Mouse (Mus musculus): ENCODE measurements around the gene Cxcr1. TPM values are rescaled to one million over a fixed set of nuclear protein-coding genes. Genes with fewer than 3 reads are reported as not detected.

The Cxcr1 gene
- polyA plus RNA-seq, 1 experiment from 2014 or later, result not detected

- Histone ChIP-seq H3K36me3 (no peaks in the 10 kb centered on the region), H3K4me3 (no peak overlapping the region), H3K9ac (no peak overlapping the region), H3K9me3 (replicated peaks) (0 out of 2 replicates have a peak, but pooled peaks cover 2% of the 10 kb centered on the region), H3K27me3 (replicated peaks) (no peaks in the 10 kb centered on the region), H3K27ac (ENCODE audit: poor library complexity, severe bottlenecking) (no peak overlapping the region), H3K4me2 (no peak overlapping the region), H3K4me1 (replicated peaks) (peaks cover 7% of the 10 kb centered on the region; the same call in 1 of the 2 replicates)
- 47% methylated on average over 7 of the region's 7 CpGs for WGBS
- no peak for ATAC-seq (ENCODE audit: insufficient number of reproducible peaks, low FRiP score)
These were observed 32.9 kb upstream of the Cxcr1 start for GRCm38 (mm10) chr1:74227317-74227716.

GRCm38 (mm10) chr1:74219922-74220321, 25.5 kb upstream of the Cxcr1 start:
- Histone ChIP-seq H3K4me1 (replicated peaks) (peaks cover 7% of the 10 kb centered on the region), H3K4me2 (no peak overlapping the region), H3K27me3 (replicated peaks) (no peaks in the 10 kb centered on the region), H3K4me3 (no peak overlapping the region), H3K27ac (ENCODE audit: poor library complexity, severe bottlenecking) (no peak overlapping the region), H3K9ac (no peak overlapping the region), H3K9me3 (replicated peaks) (0 out of 2 replicates have a peak, but pooled peaks cover 2% of the 10 kb centered on the region), H3K36me3 (no peaks in the 10 kb centered on the region)
- 85% methylated on average over 7 of the region's 7 CpGs for WGBS
- ATAC-seq (ENCODE audit: insufficient number of reproducible peaks, low FRiP score), result no peak

- 85% methylated on average over 8 of the region's 8 CpGs for whole genome bisulfite sequencing
- no peak overlapping the region for H3K27ac ChIP-seq (ENCODE audit: poor library complexity, severe bottlenecking)
- no peak overlapping the region for H3K4me3 ChIP-seq
- ATAC-seq (ENCODE audit: insufficient number of reproducible peaks, low FRiP score), result no peak
- H3K36me3 ChIP-seq, result no peaks in the 10 kb centered on the region
- no peaks in the 10 kb centered on the region for H3K4me1 ChIP-seq (replicated peaks)
- H3K9ac ChIP-seq, result no peak overlapping the region
- H3K4me2 ChIP-seq, result no peak overlapping the region
- no peaks in the 10 kb centered on the region for H3K27me3 ChIP-seq (replicated peaks)
- H3K9me3 ChIP-seq (replicated peaks), result no peaks in the 10 kb centered on the region
These were observed 14.5 kb upstream of the Cxcr1 start for GRCm38 (mm10) chr1:74208941-74209340.

- Histone ChIP-seq H3K4me2 (no peak overlapping the region), H3K9me3 (replicated peaks) (no peaks in the 10 kb centered on the region), H3K27ac (ENCODE audit: poor library complexity, severe bottlenecking) (no peak overlapping the region), H3K36me3 (no peaks in the 10 kb centered on the region), H3K27me3 (replicated peaks) (no peaks in the 10 kb centered on the region), H3K4me3 (no peak overlapping the region), H3K4me1 (replicated peaks) (no peaks in the 10 kb centered on the region), H3K9ac (no peak overlapping the region)
- no peak for ATAC-seq (ENCODE audit: insufficient number of reproducible peaks, low FRiP score)
- WGBS, result 67% methylated on average over 9 of the region's 9 CpGs
These were observed 13.5 kb upstream of the Cxcr1 start for GRCm38 (mm10) chr1:74207906-74208305.

GRCm38 (mm10) chr1:74206642-74207041, 12.2 kb upstream of the Cxcr1 start:
- Histone ChIP-seq H3K4me2 (no peak overlapping the region), H3K27ac (ENCODE audit: poor library complexity, severe bottlenecking) (no peak overlapping the region), H3K4me1 (replicated peaks) (no peaks in the 10 kb centered on the region), H3K4me3 (no peak overlapping the region), H3K9me3 (replicated peaks) (no peaks in the 10 kb centered on the region), H3K9ac (no peak overlapping the region), H3K36me3 (no peaks in the 10 kb centered on the region), H3K27me3 (replicated peaks) (no peaks in the 10 kb centered on the region)
- no peak for ATAC-seq (ENCODE audit: insufficient number of reproducible peaks, low FRiP score)
- 67% methylated on average over 8 of the region's 8 CpGs for WGBS

GRCm38 (mm10) chr1:74205881-74206280, 11.4 kb upstream of the Cxcr1 start:
- no peak overlapping the region for H3K4me3 ChIP-seq
- no peak for ATAC-seq (ENCODE audit: insufficient number of reproducible peaks, low FRiP score)
- no peak overlapping the region for H3K27ac ChIP-seq (ENCODE audit: poor library complexity, severe bottlenecking)
- H3K36me3 ChIP-seq, result no peaks in the 10 kb centered on the region
- 51% methylated on average over 7 of the region's 7 CpGs for WGBS
- no peak overlapping the region for H3K4me2 ChIP-seq
- H3K27me3 ChIP-seq (replicated peaks), result no peaks in the 10 kb centered on the region
- H3K9ac ChIP-seq, result no peak overlapping the region
- no peaks in the 10 kb centered on the region for H3K9me3 ChIP-seq (replicated peaks)
- H3K4me1 ChIP-seq (replicated peaks), result no peaks in the 10 kb centered on the region

- Histone ChIP-seq H3K27me3 (replicated peaks) (no peaks in the 10 kb centered on the region), H3K4me3 (no peak overlapping the region), H3K9ac (no peak overlapping the region), H3K4me2 (no peak overlapping the region), H3K9me3 (replicated peaks) (no peaks in the 10 kb centered on the region), H3K27ac (ENCODE audit: poor library complexity, severe bottlenecking) (no peak overlapping the region), H3K36me3 (no peaks in the 10 kb centered on the region), H3K4me1 (replicated peaks) (0 out of 2 replicates have a peak, but pooled peaks cover 7% of the 10 kb centered on the region)
- WGBS, result 64% methylated on average over 5 of the region's 5 CpGs
- no peak for ATAC-seq (ENCODE audit: insufficient number of reproducible peaks, low FRiP score)
These were observed 9.0 kb upstream of the Cxcr1 start for GRCm38 (mm10) chr1:74203457-74203856.

- 0 out of 2 replicates have a peak, but pooled peaks cover 7% of the 10 kb centered on the region for H3K4me1 ChIP-seq (replicated peaks)
- no peak for ATAC-seq (ENCODE audit: insufficient number of reproducible peaks, low FRiP score)
- WGBS, result 72% methylated on average over 7 of the region's 7 CpGs
- no peak overlapping the region for H3K4me2 ChIP-seq
- no peak overlapping the region for H3K4me3 ChIP-seq
- no peak overlapping the region for H3K27ac ChIP-seq (ENCODE audit: poor library complexity, severe bottlenecking)
- no peaks in the 10 kb centered on the region for H3K36me3 ChIP-seq
- H3K9ac ChIP-seq, result no peak overlapping the region
- H3K9me3 ChIP-seq (replicated peaks), result no peaks in the 10 kb centered on the region
- no peaks in the 10 kb centered on the region for H3K27me3 ChIP-seq (replicated peaks)
These were observed 6.8 kb upstream of the Cxcr1 start for GRCm38 (mm10) chr1:74201048-74201844.

GRCm38 (mm10) chr1:74199046-74199445, 4.6 kb upstream of the Cxcr1 start:
- Histone ChIP-seq H3K27me3 (replicated peaks) (no peaks in the 10 kb centered on the region), H3K9me3 (replicated peaks) (no peaks in the 10 kb centered on the region), H3K27ac (ENCODE audit: poor library complexity, severe bottlenecking) (no peak overlapping the region), H3K4me1 (replicated peaks) (0 out of 2 replicates have a peak, but pooled peaks cover 7% of the 10 kb centered on the region), H3K4me2 (no peak overlapping the region), H3K36me3 (no peaks in the 10 kb centered on the region), H3K4me3 (no peak overlapping the region), H3K9ac (no peak overlapping the region)
- no peak for ATAC-seq (ENCODE audit: insufficient number of reproducible peaks, low FRiP score)
- WGBS, result 64% methylated on average over 8 of the region's 8 CpGs

GRCm38 (mm10) chr1:74197726-74198470, 3.5 kb upstream of the Cxcr1 start:
- H3K4me3 ChIP-seq, result no peak overlapping the region
- no peak overlapping the region for H3K27ac ChIP-seq (ENCODE audit: poor library complexity, severe bottlenecking)
- no peaks in the 10 kb centered on the region for H3K36me3 ChIP-seq
- ATAC-seq (ENCODE audit: insufficient number of reproducible peaks, low FRiP score), result no peak
- 0 out of 2 replicates have a peak, but pooled peaks cover 7% of the 10 kb centered on the region for H3K4me1 ChIP-seq (replicated peaks)
- 81% methylated on average over 12 of the region's 12 CpGs for WGBS
- no peaks in the 10 kb centered on the region for H3K9me3 ChIP-seq (replicated peaks)
- H3K9ac ChIP-seq, result no peak overlapping the region
- H3K4me2 ChIP-seq, result no peak overlapping the region
- no peaks in the 10 kb centered on the region for H3K27me3 ChIP-seq (replicated peaks)

GRCm38 (mm10) chr1:74196621-74197419, 2.4 kb upstream of the Cxcr1 start:
- H3K9ac ChIP-seq, result no peak overlapping the region

More at GRCm38 (mm10) chr1:74196621-74197419, 2.4 kb upstream of the Cxcr1 start:
- ATAC-seq (ENCODE audit: insufficient number of reproducible peaks, low FRiP score), result no peak
- 75% methylated on average over 17 of the region's 17 CpGs for WGBS
- Histone ChIP-seq H3K27me3 (replicated peaks) (no peaks in the 10 kb centered on the region), H3K4me2 (no peak overlapping the region), H3K9me3 (replicated peaks) (no peaks in the 10 kb centered on the region), H3K4me3 (no peak overlapping the region), H3K27ac (ENCODE audit: poor library complexity, severe bottlenecking) (no peak overlapping the region), H3K36me3 (no peaks in the 10 kb centered on the region), H3K4me1 (replicated peaks) (0 out of 2 replicates have a peak, but pooled peaks cover 7% of the 10 kb centered on the region)

Measured in heart, embryonic 12.5 days (tissue).